ENCODE assay signal across 8 mouse cellular contexts in genomic region chr17:66111402-66111959, GRCm38 (mm10). TPM values are rescaled to one million over a fixed set of nuclear protein-coding genes. Genes with fewer than 3 reads are reported as not detected.
DNase-seq lines count a peak whose midpoint lies in the region; ATAC-seq and TF ChIP-seq lines count a peak whose summit lies in the region.

Gene Washc1 (plus strand): TSS chr17:66111545.

- peak within 1 kb of the TSS; percentile 85 for H3K27ac ChIP-seq in bone marrow, adult 2 months (ENCODE audit: control insufficient read depth, insufficient read depth, low read depth, low read length, poor library complexity)
- peak within 1 kb of the TSS; percentile 90 for H3K27ac ChIP-seq in embryonic facial prominence, embryonic 15.5 days (replicated peaks)
- H3K27ac ChIP-seq in kidney, embryonic 15.5 days, result peak within 1 kb of the TSS; percentile 87

- peaks cover 29% of the 10 kb centered on the region for H3K36me3 ChIP-seq in embryonic facial prominence, embryonic 15.5 days
- H3K36me3 ChIP-seq in kidney, embryonic 15.5 days, result peaks cover 31% of the 10 kb centered on the region

- H3K27me3 ChIP-seq in embryonic facial prominence, embryonic 15.5 days, result no peaks in the 10 kb centered on the region
- no peaks in the 10 kb centered on the region for H3K27me3 ChIP-seq in kidney, embryonic 15.5 days

- TF ChIP-seq CTCF in bone marrow, adult 2 months (IDR thresholded peaks at IDR 0.05; ENCODE audit: control insufficient read depth, insufficient read depth, low read length), result no peak

- under 1% methylated on average over 40 of the region's 41 CpGs for WGBS in bone marrow, adult 2 months
- under 1% methylated on average over 40 of the region's 41 CpGs for WGBS in embryonic facial prominence, embryonic 15.5 days
- under 1% methylated on average over 41 of the region's 41 CpGs for WGBS in kidney, embryonic 15.5 days

- peak; percentile 52; the same call in 1 of the 2 replicates for TF ChIP-seq POLR2A in bone marrow, adult 2 months (IDR thresholded peaks at IDR 0.05; ENCODE audit: borderline replicate concordance, control insufficient read depth, low read depth, low read length)

- peaks cover 5% of the 10 kb centered on the region for H3K4me1 ChIP-seq in bone marrow, adult 2 months (ENCODE audit: control insufficient read depth, insufficient read depth, low read length)
- peaks cover 14% of the 10 kb centered on the region for H3K4me1 ChIP-seq in embryonic facial prominence, embryonic 15.5 days
- peaks cover 17% of the 10 kb centered on the region for H3K4me1 ChIP-seq in kidney, embryonic 15.5 days

- peak; percentile 97 for ATAC-seq in embryonic facial prominence, embryonic 15.5 days (ENCODE audit: insufficient number of reproducible peaks, low FRiP score, low TSS enrichment, low read depth)
- peak; percentile 99 for ATAC-seq in kidney, embryonic 15.5 days (replicated peaks; ENCODE audit: low FRiP score)
- ATAC-seq in monocyte, adult 5-6 weeks (replicated peaks; ENCODE audit: insufficient number of reproducible peaks, low FRiP score, low TSS enrichment, poor library complexity, severe bottlenecking), result peak; percentile 89

- H3K9me3 ChIP-seq in embryonic facial prominence, embryonic 15.5 days (replicated peaks), result no peaks in the 10 kb centered on the region
- H3K9me3 ChIP-seq in kidney, embryonic 15.5 days (replicated peaks), result no peaks in the 10 kb centered on the region

- DNase-seq in 416B (ENCODE audit: low read depth) (peak; percentile 94), liver (peak; percentile 95)
- DNase-seq in heart, adult 9 months (ENCODE audit: low spot score in 2 of 2), result peak; percentile 86 to 88
- DNase-seq in spleen, postnatal 4 days (ENCODE audit: low spot score in 2 of 2), result peak; percentile 87 to 92

- H3K4me3 ChIP-seq in bone marrow, adult 2 months (replicated peaks; ENCODE audit: control insufficient read depth, low read depth, low read length), result peak within 1 kb of the TSS; percentile 97
- H3K4me3 ChIP-seq in embryonic facial prominence, embryonic 15.5 days (replicated peaks), result peak within 1 kb of the TSS; percentile 90
- peak within 1 kb of the TSS; percentile 85 for H3K4me3 ChIP-seq in kidney, embryonic 15.5 days (replicated peaks)

- peak within 1 kb of the TSS; percentile 63 for H3K4me2 ChIP-seq in embryonic facial prominence, embryonic 15.5 days (replicated peaks)
- H3K4me2 ChIP-seq in kidney, embryonic 15.5 days, result peak within 1 kb of the TSS; percentile 60

- peak within 1 kb of the TSS; percentile 82 for H3K9ac ChIP-seq in embryonic facial prominence, embryonic 15.5 days
- H3K9ac ChIP-seq in kidney, embryonic 15.5 days, result peak within 1 kb of the TSS; percentile 70

RNA-seq across cellular contexts. Expression of gene Washc1, which starts in this region (rescaled TPM):
- polyA plus RNA-seq in bone marrow, adult 2 months (2011; ENCODE audit: insufficient read depth, insufficient read length, low replicate concordance, missing spikeins), result 24.4 and 47.4 TPM in 2 replicates
- 41.4 TPM in 2 replicates for polyA plus RNA-seq in embryonic facial prominence, embryonic 15.5 days (2015; fragmentation: Nextera tagmentation; extraction: Ambion mirVana)
- 40.3 and 41.7 TPM in 2 replicates for polyA plus RNA-seq in kidney, embryonic 15.5 days (2015; fragmentation: Nextera tagmentation; extraction: Ambion mirVana)
- total RNA-seq in monocyte, adult 5-6 weeks (2017), result 15.0 to 43.3 TPM (median 25.2 TPM) in 3 replicates

Comparison
In these comparisons a context has a peak if more than half of its experiments do, and no peak if none do; other contexts are left out.
1. Peak in every context shown above with its lines: DNase-seq, ATAC-seq, H3K4me3 ChIP-seq and H3K27ac ChIP-seq.